Mouse (Mus musculus): ENCODE results near the gene Rnf141.

GRCm38 (mm10) chr7:110822055-110822454 is 22.2 kb downstream of the Rnf141 start:
- TF ChIP-seq CTCF (IDR thresholded peaks at IDR 0.05; ENCODE audit: extremely low read depth, insufficient read depth, insufficient read length, insufficient replicate concordance): no peak
- no peak for TF ChIP-seq POLR2A (IDR thresholded peaks at IDR 0.05; ENCODE audit: low read depth, low read length)
